Mouse (Mus musculus): ENCODE measurements around the gene Papolb. TPM values are rescaled to one million over a fixed set of nuclear protein-coding genes. Genes with fewer than 3 reads are reported as not detected.

Gene Papolb
- polyA plus RNA-seq, 1 experiment from 2014 or later, result 0.05 TPM

DNA sequence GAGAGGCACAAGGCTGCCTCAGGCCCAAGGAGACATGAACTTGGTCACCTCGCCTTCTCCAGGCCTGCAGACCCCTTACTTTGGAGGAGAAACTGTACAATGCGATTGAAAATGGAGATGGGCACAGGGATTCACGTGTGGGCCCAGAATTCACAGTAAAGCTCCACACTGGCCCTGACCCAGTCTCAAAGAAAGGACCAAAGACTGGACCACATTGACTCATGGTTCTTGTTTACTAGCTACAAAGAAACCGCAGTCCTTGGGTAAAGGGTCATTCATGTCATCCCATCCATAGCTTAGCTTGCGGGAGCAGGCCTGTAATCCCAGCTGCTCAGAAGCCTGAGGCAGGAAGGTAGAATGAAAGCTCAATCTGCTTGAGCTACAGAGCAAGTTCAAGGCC lies 46.3 kb downstream of the Papolb start:
- Histone ChIP-seq H3K27me3 (no peaks in the 10 kb centered on the region), H3K4me2 (no peak overlapping the region), H3K4me3 (no peak overlapping the region), H3K27ac (no peak overlapping the region), H3K9ac (no peak overlapping the region), H3K4me1 (peaks cover 8% of the 10 kb centered on the region), H3K9me3 (no peaks in the 10 kb centered on the region), H3K36me3 (no peaks in the 10 kb centered on the region)
- no peak for ATAC-seq (ENCODE audit: insufficient number of reproducible peaks, low FRiP score, low TSS enrichment, low read depth)
- 89% methylated on average over 5 of the region's 5 CpGs for WGBS

DNA sequence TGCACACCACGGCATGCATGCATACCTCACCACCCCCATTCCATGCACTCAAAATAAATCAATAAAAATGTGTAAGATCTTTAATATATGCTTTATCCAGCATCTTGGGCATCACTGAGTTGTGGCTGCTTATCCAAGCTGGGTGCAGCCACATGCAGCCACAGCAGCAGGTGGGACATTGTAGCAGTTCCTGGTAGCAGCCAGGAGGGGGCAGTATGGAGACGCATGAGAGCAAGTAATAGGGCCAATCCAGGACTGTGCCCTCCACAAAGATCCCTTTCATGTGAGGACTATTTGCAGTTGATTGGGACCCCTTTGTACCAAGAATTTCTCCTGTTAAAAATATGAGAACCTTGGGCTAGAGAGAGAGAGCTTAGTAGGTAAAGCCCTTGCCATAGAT lies 47.4 kb downstream of the Papolb start:
- Histone ChIP-seq H3K4me3 (no peak overlapping the region), H3K9ac (no peak overlapping the region), H3K4me1 (peaks cover 8% of the 10 kb centered on the region), H3K4me2 (no peak overlapping the region), H3K27me3 (no peaks in the 10 kb centered on the region), H3K27ac (no peak overlapping the region), H3K36me3 (no peaks in the 10 kb centered on the region), H3K9me3 (no peaks in the 10 kb centered on the region)
- no peak for ATAC-seq (ENCODE audit: insufficient number of reproducible peaks, low FRiP score, low TSS enrichment, low read depth)
- WGBS, result 60% methylated on average over 2 of the region's 2 CpGs

DNA sequence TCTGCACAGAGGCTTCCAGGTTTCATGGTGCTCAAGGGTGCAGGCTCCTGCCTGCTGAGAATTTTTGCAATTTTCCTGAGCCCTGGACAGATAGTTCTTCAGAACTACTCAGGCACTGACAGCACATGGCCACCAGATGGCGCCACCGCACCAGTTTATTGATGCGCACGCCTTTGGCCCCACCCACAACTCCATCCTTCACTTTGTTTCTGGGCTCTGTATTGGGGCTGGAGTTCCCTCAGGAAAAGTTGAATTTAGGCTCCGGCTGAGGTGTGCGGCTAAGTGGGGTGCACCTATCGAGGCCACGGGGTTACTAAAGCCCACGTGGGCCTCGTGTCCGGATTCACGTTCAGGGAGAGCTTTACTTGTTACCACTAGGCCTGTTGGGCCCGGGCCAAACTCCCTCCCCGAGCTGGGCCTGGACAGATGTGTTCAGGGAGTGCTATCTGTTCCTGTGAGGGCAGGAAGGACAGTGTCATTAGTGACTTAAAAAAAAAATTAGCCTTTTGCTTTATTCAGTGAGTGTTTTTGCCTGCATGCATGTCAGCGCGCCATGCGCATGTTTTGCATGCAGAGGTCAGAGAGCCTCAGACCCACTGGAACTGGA lies 50.9 kb downstream of the Papolb start:
- Histone ChIP-seq H3K4me2 (peak overlapping the region; percentile 48), H3K27ac (no peak overlapping the region), H3K4me3 (peak overlapping the region; percentile 20), H3K36me3 (peaks cover 24% of the 10 kb centered on the region), H3K4me1 (peaks cover 8% of the 10 kb centered on the region), H3K9ac (no peak overlapping the region), H3K27me3 (no peaks in the 10 kb centered on the region), H3K9me3 (no peaks in the 10 kb centered on the region)
- ATAC-seq (ENCODE audit: insufficient number of reproducible peaks, low FRiP score, low TSS enrichment, low read depth), result peak; percentile 42; the same call in 1 of the 2 replicates
- 25% methylated on average over 17 of the region's 17 CpGs for WGBS

DNA sequence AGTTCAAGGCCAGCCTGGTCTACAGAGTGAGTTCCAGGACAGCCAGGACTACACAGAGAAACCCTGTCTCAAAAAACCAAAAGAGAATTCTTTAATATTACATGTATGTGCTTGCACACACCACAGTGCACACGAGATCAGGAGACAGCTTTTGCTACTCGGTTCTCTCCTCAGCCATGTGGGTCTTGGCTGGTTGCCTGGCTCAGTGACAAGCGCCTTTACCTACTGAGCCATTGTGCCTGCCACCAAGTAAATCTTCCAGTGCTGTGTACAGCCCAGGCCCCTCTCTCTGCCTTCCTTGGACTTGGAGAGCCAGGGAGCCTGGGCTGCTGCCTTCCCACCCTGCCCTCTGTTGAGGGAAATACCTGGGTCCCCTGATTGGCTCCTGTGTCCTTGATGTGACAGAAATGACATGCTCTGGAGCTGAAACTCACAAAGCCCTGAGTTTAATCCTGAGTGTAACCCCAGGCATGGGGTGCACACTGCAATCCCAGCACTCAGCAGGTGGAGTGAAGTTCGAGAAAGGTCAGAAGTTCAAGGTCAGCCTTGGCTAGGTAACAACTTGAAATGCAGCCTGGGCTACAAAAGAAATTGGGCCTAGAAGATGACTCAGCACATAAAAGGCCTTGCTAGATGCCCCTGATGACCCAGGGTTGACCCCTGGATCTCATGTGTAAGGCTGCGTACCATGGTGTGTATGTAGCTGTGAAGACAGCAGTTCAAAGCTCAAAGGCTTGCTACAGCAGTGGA lies 51.8 kb downstream of the Papolb start:
- H3K4me3 ChIP-seq, result no peak overlapping the region
- 91% methylated on average over 5 of the region's 5 CpGs for WGBS
- H3K4me2 ChIP-seq, result no peak overlapping the region

DNA sequence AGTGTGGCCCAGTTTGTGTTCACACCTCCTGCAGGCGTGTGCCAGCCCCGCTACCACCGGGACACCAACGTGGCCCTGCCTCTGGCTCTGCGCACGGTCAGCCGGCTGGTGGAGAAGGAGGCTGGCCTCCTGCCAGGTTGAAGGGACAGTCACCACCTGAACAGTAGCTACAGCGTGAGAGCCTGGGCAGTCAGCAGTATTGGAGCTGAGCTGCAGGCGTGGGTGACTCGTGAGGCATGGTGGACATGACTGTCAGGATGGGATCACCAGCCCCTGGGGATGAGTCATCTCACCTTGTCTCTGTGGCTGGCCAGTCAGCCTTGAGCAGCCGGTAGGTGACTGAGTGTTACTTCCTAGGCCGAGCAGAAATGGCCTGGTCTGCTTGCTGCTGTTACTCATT lies 52.5 kb downstream of the Papolb start:
- Histone ChIP-seq H3K27me3 (no peaks in the 10 kb centered on the region), H3K4me3 (no peak overlapping the region), H3K9ac (no peak overlapping the region), H3K9me3 (no peaks in the 10 kb centered on the region), H3K4me2 (no peak overlapping the region), H3K4me1 (peaks cover 8% of the 10 kb centered on the region), H3K27ac (no peak overlapping the region), H3K36me3 (peaks cover 25% of the 10 kb centered on the region)
- no peak for ATAC-seq (ENCODE audit: insufficient number of reproducible peaks, low FRiP score, low TSS enrichment, low read depth)
- WGBS, result 88% methylated on average over 12 of the region's 12 CpGs

More for the DNA sequence above, 51.8 kb downstream of the Papolb start:
- Histone ChIP-seq H3K27ac (no peak overlapping the region), H3K4me1 (peaks cover 8% of the 10 kb centered on the region), H3K36me3 (peaks cover 24% of the 10 kb centered on the region), H3K9ac (no peak overlapping the region), H3K27me3 (no peaks in the 10 kb centered on the region), H3K9me3 (no peaks in the 10 kb centered on the region)
- no peak for ATAC-seq (ENCODE audit: insufficient number of reproducible peaks, low FRiP score, low TSS enrichment, low read depth)

Other genes starting within 250 kb of the Papolb start
- gene Foxk1, start 128.6 kb downstream of the Papolb start, polyA plus RNA-seq (2015; fragmentation: Nextera tagmentation; extraction: Ambion mirVana), result 4.4 and 5.3 TPM in 2 replicates
- 9.8 and 9.9 TPM in 2 replicates for gene Ap5z1, start 66.1 kb downstream of the Papolb start, polyA plus RNA-seq (2015; fragmentation: Nextera tagmentation; extraction: Ambion mirVana)
- 7.6 and 8.3 TPM in 2 replicates for gene Radil, start 21.0 kb upstream of the Papolb start, polyA plus RNA-seq (2015; fragmentation: Nextera tagmentation; extraction: Ambion mirVana)
- gene Mmd2, start 78.7 kb upstream of the Papolb start, polyA plus RNA-seq (2015; fragmentation: Nextera tagmentation; extraction: Ambion mirVana), result 1.4 and 1.5 TPM in 2 replicates
- gene Wipi2, start 97.6 kb upstream of the Papolb start, polyA plus RNA-seq (2015; fragmentation: Nextera tagmentation; extraction: Ambion mirVana), result 40.7 and 44.1 TPM in 2 replicates
- gene Slc29a4, start 162.4 kb upstream of the Papolb start, polyA plus RNA-seq (2015; fragmentation: Nextera tagmentation; extraction: Ambion mirVana), result 3.9 and 5.4 TPM in 2 replicates